Mouse (Mus musculus) embryonic facial prominence, embryonic 10.5 days (tissue): ENCODE measurements around the gene Grb10. TPM values are rescaled to one million over a fixed set of nuclear protein-coding genes. Genes with fewer than 3 reads are reported as not detected.

Experiments used
- DNase-seq: peaks from one replicate; pipeline ENCODE4 v3.0.0-alpha.2; 2017; ENCODE audit warnings: low spot score
- H3K27ac ChIP-seq: fragments of 300-500 bp; sonication (generic); replicated peaks from 2 replicates; pipeline ENCODE4 v1.5.1; 2016; ENCODE audit warnings: mild to moderate bottlenecking
- H3K27me3 ChIP-seq: fragments of 300-500 bp; sonication (generic); replicated peaks from 2 replicates; pipeline ENCODE4 v1.6.1; 2016; ENCODE audit warnings: low read depth, mild to moderate bottlenecking; ENCODE audit not compliant: poor library complexity, severe bottlenecking
- H3K36me3 ChIP-seq: fragments of 300-500 bp; sonication (generic); replicated peaks from 2 replicates; pipeline ENCODE4 v1.6.1; 2016; ENCODE audit warnings: mild to moderate bottlenecking, moderate library complexity
- H3K4me1 ChIP-seq: fragments of 300-500 bp; sonication (generic); 2 replicates; pipeline ENCODE4 v1.6.1; 2016
- H3K4me3 ChIP-seq: fragments of 300-500 bp; sonication (generic); 2 replicates; pipeline ENCODE4 v1.5.1; 2016; ENCODE audit warnings: mild to moderate bottlenecking, moderate library complexity
- H3K9me3 ChIP-seq: fragments of 300-500 bp; sonication (generic); 2 replicates; pipeline ENCODE4 v1.6.1; 2016; ENCODE audit warnings: mild to moderate bottlenecking
- WGBS: fragments of 180-500 bp; shearing (Covaris S2); methylation state at CpG from one replicate; pipeline ENCODE4 v1.1.7; 2016; 5-methylcytosine and 5-hydroxymethylcytosine counted together
- polyA plus RNA-seq: library from polyadenylated mRNA; unstranded; fragments of >200 nt; fragmentation: Nextera tagmentation; extraction: Ambion mirVana; gene quantifications from 2 replicates; pipeline ENCODE4 v1.2.1, GENCODE M21; 2016

Gene Grb10
- polyA plus RNA-seq, 1 experiment from 2014 or later, result 637 TPM

- Histone ChIP-seq H3K9me3 (no peaks in the 10 kb centered on the region), H3K27ac (no peak overlapping the region), H3K4me3 (no peak overlapping the region), H3K27me3 (peaks cover 88% of the 10 kb centered on the region), H3K4me1 (peaks cover 6% of the 10 kb centered on the region), H3K36me3 (peaks cover 6% of the 10 kb centered on the region; the same call in 1 of the 2 replicates)
- no peak for DNase-seq
- 87% methylated on average over 4 of the region's 4 CpGs for WGBS
These were observed 1.9 kb upstream of the Grb10 start for GRCm38 (mm10) chr11:12040391-12040790.

- H3K36me3 ChIP-seq, result 0 out of 2 replicates have a peak, but pooled peaks cover 6% of the 10 kb centered on the region
- no peak overlapping the region for H3K4me3 ChIP-seq
- WGBS, result 65% methylated on average over 6 of the region's 6 CpGs
- peaks cover 94% of the 10 kb centered on the region for H3K27me3 ChIP-seq
- H3K9me3 ChIP-seq, result no peaks in the 10 kb centered on the region
- peaks cover 6% of the 10 kb centered on the region for H3K4me1 ChIP-seq
- DNase-seq, result no peak
- H3K27ac ChIP-seq, result 0 out of 2 replicates have a peak overlapping the region, but pooled peaks have one; percentile 97
These were observed 1.3 kb upstream of the Grb10 start for GRCm38 (mm10) chr11:12039748-12040147.

- 0 out of 2 replicates have a peak, but pooled peaks cover 6% of the 10 kb centered on the region for H3K36me3 ChIP-seq
- H3K27me3 ChIP-seq, result peaks cover 97% of the 10 kb centered on the region
- 20% methylated on average over 3 of the region's 3 CpGs for WGBS
- H3K9me3 ChIP-seq, result no peaks in the 10 kb centered on the region
- H3K4me1 ChIP-seq, result peaks cover 6% of the 10 kb centered on the region
- H3K27ac ChIP-seq, result peak overlapping the region; percentile 97
- DNase-seq, result peak; percentile 73
- peak overlapping the region; percentile 74 for H3K4me3 ChIP-seq
These were observed 615 bp upstream of the Grb10 start for GRCm38 (mm10) chr11:12039098-12039497.

GRCm38 (mm10) chr11:12037689-12038469 lies 604 bp downstream of the Grb10 start:
- 5% methylated on average over 48 of the region's 48 CpGs for WGBS
- Histone ChIP-seq H3K27me3 (peaks cover 100% of the 10 kb centered on the region), H3K27ac (peak overlapping the region; percentile 97), H3K9me3 (no peaks in the 10 kb centered on the region), H3K4me3 (peak overlapping the region; percentile 74), H3K36me3 (peaks cover 10% of the 10 kb centered on the region), H3K4me1 (peaks cover 9% of the 10 kb centered on the region)
- DNase-seq, result no peak

GRCm38 (mm10) chr11:12037075-12037686 lies 1.3 kb downstream of the Grb10 start:
- WGBS, result under 1% methylated on average over 87 of the region's 93 CpGs
- peak; percentile 86 for DNase-seq
- peaks cover 14% of the 10 kb centered on the region for H3K4me1 ChIP-seq
- H3K27ac ChIP-seq, result peak overlapping the region; percentile 97
- H3K27me3 ChIP-seq, result peaks cover 100% of the 10 kb centered on the region
- no peaks in the 10 kb centered on the region for H3K9me3 ChIP-seq
- peaks cover 12% of the 10 kb centered on the region for H3K36me3 ChIP-seq
- H3K4me3 ChIP-seq, result peak overlapping the region; percentile 74

GRCm38 (mm10) chr11:12035916-12036910 lies 2.3 kb downstream of the Grb10 start:
- peak overlapping the region; percentile 74 for H3K4me3 ChIP-seq
- peaks cover 100% of the 10 kb centered on the region for H3K27me3 ChIP-seq
- peaks cover 20% of the 10 kb centered on the region for H3K36me3 ChIP-seq
- H3K9me3 ChIP-seq, result no peaks in the 10 kb centered on the region
- peaks cover 19% of the 10 kb centered on the region for H3K4me1 ChIP-seq
- peak overlapping the region; percentile 97 for H3K27ac ChIP-seq
- WGBS, result 2% methylated on average over 65 of the region's 65 CpGs
- DNase-seq, result peak; percentile 53

GRCm38 (mm10) chr11:12035324-12035723 lies 3.2 kb downstream of the Grb10 start:
- Histone ChIP-seq H3K4me1 (peaks cover 19% of the 10 kb centered on the region), H3K36me3 (peaks cover 25% of the 10 kb centered on the region), H3K9me3 (no peaks in the 10 kb centered on the region), H3K27ac (peak overlapping the region; percentile 97), H3K4me3 (peak overlapping the region; percentile 74), H3K27me3 (peaks cover 100% of the 10 kb centered on the region)
- DNase-seq, result peak; percentile 48
- WGBS, result 6% methylated on average over 12 of the region's 12 CpGs

GRCm38 (mm10) chr11:12034781-12035180 lies 3.7 kb downstream of the Grb10 start:
- DNase-seq, result peak; percentile 24
- Histone ChIP-seq H3K36me3 (peaks cover 31% of the 10 kb centered on the region), H3K9me3 (peaks cover under 1% of the 10 kb centered on the region), H3K4me3 (peak overlapping the region; percentile 74), H3K27ac (peak overlapping the region; percentile 97), H3K4me1 (peaks cover 19% of the 10 kb centered on the region), H3K27me3 (peaks cover 100% of the 10 kb centered on the region)
- 45% methylated on average over 4 of the region's 4 CpGs for WGBS

- peaks cover 5% of the 10 kb centered on the region for H3K9me3 ChIP-seq
- WGBS, result 26% methylated on average over 5 of the region's 5 CpGs
- peaks cover 100% of the 10 kb centered on the region for H3K27me3 ChIP-seq
- H3K36me3 ChIP-seq, result peaks cover 35% of the 10 kb centered on the region
- peaks cover 17% of the 10 kb centered on the region for H3K4me1 ChIP-seq
- peak overlapping the region; percentile 74 for H3K4me3 ChIP-seq
- peak overlapping the region; percentile 97 for H3K27ac ChIP-seq
- peak; percentile 45 for DNase-seq
These were observed 4.1 kb downstream of the Grb10 start for GRCm38 (mm10) chr11:12034371-12034770.

- peaks cover 50% of the 10 kb centered on the region for H3K36me3 ChIP-seq
- DNase-seq, result peak; percentile 19
- H3K9me3 ChIP-seq, result peaks cover 19% of the 10 kb centered on the region
- WGBS, result 35% methylated on average over 5 of the region's 5 CpGs
- H3K27ac ChIP-seq, result peak overlapping the region; percentile 59
- peaks cover 14% of the 10 kb centered on the region for H3K4me1 ChIP-seq
- peaks cover 100% of the 10 kb centered on the region for H3K27me3 ChIP-seq
- peak overlapping the region; percentile 74 for H3K4me3 ChIP-seq
These were observed 5.7 kb downstream of the Grb10 start for GRCm38 (mm10) chr11:12032831-12033230.

GRCm38 (mm10) chr11:12026638-12027037 lies 11.8 kb downstream of the Grb10 start:
- Histone ChIP-seq H3K4me1 (0 out of 2 replicates have a peak, but pooled peaks cover 3% of the 10 kb centered on the region), H3K27me3 (peaks cover 100% of the 10 kb centered on the region), H3K9me3 (peaks cover 62% of the 10 kb centered on the region), H3K36me3 (peaks cover 99% of the 10 kb centered on the region), H3K27ac (no peak overlapping the region), H3K4me3 (peak overlapping the region; percentile 44; the same call in 1 of the 2 replicates)
- WGBS, result 55% methylated on average over 17 of the region's 17 CpGs
- DNase-seq, result peak; percentile 27
